Mouse (Mus musculus): ENCODE measurements around the gene Hagh.
A peak's percentile ranks its signal among the peaks of the same experiment; 100 is the strongest.

Gene Hagh

DNA sequence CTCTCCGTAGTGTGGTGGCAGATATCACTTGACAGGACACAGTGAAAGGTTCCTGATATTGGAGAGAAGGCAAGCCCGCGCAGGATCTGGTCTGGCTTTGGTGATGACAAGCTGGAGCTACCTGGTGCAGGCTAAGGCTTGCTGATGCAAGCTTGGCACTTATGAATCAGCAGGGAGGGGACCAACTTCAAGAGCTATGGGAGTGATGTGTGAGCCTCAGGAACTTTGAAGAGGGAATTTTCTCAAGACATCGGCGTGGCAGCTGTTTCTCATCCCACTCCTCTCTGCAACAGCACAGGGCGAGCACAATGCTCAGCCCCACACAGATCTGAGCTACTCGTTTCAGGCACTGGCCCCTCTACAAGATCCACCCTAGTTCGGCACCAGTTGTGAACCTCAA lies at the start of gene Hagh:
Hagh (plus strand) TSS at position 302 of the 400 bp plus-strand sequence.
- DNase-seq (ENCODE audit: low read depth, low spot score), result no peak

DNA sequence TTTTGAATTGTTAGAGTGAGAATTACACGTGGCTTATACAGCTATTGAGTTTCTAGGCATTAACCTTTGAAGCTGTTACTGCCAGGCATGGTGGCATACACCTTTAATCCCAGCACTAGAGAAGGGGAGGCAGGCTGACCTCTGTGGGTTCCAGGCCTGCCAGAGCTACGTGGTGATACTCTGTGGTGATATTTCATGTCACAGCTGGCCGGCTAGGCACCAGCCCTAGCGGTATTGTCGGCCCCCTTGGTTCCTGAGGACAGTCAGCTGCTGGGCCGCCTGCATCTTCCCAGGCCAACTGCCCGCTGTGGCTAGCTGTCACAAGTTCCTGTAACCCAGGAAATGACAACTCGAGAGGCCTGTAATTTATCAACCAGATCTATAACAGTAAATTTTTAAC lies 47.8 kb upstream of the Hagh start:
- DNase-seq (ENCODE audit: low read depth, low spot score), result no peak

DNA sequence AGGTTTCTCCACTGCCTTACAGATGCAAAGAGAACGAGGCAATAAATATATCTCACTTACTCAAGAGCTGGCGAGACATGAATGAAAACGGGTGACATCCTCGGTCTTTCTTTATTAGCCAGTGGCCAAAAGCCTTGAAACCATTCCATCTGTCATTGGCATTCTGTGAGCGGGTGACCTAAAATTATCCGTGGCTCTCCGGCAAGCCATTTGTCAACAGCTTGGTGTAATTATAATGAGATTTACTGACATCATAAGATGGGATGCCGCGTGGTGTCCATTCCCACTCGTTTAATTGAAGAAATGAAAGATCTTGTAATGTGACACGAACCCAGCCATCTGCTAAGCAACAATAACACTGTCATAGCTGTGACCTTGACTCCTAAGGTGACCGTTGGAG lies 45.2 kb upstream of the Hagh start:
- no peak for DNase-seq (ENCODE audit: low read depth, low spot score)

DNA sequence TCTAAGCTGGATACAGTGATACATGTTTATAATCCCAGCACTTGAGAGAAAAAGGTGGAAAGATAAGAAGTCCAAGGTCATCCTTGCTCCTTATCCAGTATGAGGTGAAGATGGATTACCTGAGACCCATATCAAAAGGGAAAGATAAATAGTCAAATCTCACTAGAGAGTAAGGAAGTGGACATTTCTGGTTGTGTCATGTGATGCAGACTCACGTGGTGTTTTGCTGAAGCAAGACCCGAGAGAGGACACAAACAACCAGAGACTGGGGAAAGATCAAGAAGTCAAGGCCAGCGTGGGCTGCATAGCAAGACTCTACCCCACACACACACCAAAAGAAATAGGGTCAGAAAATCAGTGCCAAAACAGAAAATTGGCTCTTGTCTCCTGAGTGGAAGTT lies 43.0 kb upstream of the Hagh start:
- DNase-seq (ENCODE audit: low read depth, low spot score), result no peak

DNA sequence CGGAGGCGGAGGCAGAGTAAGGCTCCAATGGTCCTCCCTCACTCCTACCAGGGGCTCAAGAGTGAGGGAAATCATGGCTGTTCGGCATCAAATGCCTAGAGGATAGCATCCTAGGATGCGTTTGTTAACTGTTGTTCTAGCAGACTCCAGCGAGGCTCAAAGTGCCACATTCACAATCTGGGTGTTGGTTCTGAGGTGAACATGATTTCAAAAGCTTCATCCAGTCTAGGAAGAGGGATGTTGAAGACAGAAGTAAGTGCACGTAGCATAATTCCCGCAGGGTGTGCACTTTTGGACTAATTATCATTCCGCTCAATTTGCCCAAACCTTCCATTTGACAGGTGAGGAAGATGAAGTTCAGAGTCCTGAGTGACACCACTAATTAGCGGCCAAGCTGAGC lies 41.7 kb upstream of the Hagh start:
- no peak for DNase-seq (ENCODE audit: low read depth, low spot score)

DNA sequence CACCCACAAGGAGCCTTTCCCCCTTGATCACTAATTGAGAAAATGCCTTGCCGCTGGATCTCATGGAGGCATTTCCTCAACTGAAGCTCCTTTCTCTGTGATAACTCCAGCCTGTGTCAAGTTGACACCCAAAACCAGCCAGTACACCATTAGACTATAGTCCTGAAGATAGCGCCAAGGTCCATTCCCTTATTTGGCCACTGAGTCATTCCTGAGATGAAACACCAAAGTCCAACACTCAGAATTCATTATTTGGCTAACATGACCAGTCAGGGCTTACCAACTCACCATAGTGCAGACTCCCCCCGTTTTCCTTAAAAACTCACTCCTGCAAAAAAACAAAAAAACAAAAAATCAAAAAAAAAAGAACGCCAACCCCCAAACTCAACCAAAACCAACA lies 40.5 kb upstream of the Hagh start:
- DNase-seq (ENCODE audit: low read depth, low spot score), result no peak

DNA sequence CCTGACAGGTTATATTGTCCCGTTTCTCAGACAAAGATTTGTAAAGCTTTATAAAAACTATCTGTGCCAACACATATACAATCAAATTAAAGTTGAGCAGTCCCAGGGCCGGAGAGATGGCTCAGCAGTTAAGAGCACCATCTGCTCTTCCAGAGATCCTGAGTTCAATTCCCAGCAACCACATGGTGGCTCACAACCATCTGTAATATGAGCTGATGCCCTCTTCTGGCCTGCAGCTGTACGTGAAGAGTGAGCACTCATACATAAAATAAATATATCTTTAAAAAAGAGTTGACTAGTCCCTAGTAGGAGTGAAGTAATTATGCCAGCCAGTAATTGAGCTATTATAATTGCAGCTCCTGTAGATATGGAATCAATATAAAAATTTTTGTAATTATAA lies 39.4 kb upstream of the Hagh start:
- DNase-seq (ENCODE audit: low read depth, low spot score), result no peak

DNA sequence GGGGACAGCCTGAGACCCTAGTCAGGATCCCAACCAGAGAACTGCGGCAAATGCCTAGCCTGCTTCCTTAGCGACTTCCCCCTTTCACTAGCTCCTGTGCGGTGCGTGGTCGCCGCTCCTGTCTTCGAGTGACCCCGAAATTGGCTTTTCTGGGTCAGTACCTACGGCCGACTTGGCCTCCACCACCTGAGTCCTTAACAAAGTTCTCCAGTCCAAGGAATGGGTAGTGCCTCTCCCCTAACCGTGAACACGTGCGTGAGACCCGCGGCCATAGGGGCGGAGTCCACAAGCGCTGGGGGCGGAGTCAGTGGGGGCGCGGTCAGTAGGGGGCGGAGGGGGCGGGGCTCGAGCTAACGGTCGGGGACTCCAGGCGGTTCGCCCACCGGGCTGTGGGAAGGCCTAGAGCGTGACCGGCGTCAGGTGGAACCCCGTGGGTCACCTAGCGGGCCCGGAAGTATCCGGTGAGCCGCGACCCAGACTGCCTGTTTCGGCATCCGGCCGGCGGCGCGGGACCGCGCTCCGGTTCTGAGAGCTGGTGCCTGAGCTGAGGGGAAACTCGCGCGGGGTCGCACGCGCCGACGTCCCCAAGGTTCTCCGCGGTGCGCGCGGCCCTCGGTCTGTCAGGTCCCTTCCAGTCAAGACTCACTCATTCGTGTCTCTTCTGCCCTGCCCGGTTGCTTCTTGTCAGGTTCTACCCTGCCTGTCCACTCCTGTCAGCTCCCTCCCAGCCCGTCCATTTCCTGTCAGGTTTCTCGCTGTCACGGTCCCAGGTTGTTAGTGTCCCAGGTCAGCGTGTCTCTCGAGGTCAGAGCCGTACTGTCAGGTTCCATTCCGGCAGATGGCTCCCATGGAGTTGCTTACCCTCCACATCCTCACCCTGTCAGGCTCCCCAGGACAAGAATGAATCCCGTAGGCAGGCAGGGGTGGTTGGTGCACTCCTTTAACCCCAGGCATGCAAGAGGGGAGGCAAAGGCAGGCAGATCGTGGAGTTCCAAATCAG lies 35.7 kb upstream of the Hagh start, which contains the start of gene Meiob:
Meiob (plus strand) TSS at position 338 of the 1,000 bp plus-strand sequence.
- DNase-seq (ENCODE audit: low read depth, low spot score), result peak; percentile 62

DNA sequence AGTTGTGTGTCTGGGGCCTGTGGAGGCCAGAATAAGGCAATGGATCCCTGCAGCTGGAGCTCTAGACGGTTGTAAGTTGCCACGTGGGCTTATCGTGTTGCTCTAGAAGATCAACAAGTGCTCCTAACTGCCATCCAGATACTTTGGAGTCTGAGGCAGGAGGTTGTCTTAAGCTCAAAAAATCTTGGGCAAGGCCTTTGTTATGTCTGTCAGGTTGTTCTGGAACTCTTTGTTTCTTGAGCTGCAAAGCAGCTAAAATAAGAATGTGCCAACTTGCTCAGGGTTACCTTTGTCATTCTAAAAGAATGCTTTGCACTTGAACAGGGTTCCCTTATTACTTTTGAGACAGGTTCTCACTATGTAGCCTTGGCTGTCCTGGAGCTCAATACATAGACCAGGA lies 28.7 kb upstream of the Hagh start:
- DNase-seq (ENCODE audit: low read depth, low spot score), result no peak

DNA sequence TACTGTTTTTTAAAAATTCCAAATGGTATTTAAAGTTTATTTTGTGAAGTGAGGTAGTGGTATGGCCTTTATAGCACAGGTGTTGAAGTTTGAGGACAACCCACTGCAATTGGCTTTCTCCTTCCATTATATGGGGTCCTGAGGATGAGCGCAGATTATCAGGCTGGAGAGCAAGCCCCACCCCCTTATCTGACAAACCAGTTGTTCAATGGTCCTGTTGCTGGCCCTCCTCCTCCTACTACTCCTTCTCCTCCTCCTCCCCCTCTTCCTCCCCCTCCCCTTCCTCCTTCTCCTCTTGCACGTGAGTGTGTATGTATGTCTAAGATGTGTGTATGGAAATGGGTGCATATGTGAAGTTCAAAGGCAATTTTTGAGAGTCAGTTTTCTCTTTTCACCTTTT lies 27.7 kb upstream of the Hagh start:
- no peak for DNase-seq (ENCODE audit: low read depth, low spot score)

DNA sequence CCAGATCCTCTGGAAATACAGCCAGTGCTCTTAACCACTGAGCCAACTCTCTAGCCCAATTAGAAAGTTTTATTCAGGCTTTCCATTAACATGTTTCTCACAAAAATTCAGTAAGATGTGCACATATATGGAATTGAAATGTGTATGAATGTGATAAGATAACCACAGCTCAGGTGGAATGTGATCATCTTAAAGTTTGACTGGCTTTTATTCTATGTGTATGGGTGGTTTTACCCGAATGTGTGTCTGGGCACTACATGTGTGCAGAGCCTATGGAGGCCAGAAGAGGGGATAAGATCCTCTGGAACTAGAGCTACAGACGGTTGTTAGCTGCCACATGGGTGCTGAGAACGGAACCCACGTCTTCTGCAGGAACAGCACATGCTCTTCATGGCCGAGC lies 24.7 kb upstream of the Hagh start:
- DNase-seq (ENCODE audit: low read depth, low spot score), result no peak

DNA sequence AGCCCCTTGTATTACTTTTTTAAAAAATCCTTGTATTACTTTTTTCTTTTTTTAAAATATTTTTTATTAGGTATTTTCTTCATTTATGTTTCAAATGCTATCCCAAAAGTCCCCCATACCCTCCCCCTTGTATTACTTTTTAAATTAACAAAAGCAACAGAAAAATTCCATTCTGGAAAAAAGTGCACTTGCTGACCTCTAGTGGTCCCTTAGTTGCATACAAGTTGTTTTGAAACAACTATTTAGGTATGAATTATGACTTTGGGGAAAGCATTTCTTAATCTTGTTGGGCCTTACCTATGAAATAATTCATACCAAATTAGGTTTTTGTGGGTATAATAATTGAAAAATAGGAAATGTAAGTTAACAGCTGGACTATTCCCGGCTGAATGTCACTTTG lies 22.4 kb upstream of the Hagh start:
- no peak for DNase-seq (ENCODE audit: low read depth, low spot score)

DNA sequence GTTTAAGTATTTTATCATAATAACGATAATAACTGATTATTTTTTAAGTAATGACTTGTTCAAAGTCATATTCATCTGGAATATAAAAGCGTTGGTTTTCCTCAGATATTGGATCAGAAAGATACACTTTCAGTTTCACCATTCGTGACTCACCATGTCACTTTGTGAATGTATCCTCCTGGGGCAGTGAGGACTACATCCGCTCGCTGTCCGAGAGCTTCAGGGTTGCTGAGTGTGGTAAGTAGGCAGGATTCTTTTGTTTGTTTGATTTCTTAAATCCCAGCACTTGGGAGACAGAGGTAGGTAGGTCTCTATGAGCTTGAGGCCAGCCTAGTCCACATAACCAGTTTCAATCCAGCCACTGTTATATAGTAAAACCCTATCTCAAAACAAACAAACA lies 21.8 kb upstream of the Hagh start:
- DNase-seq (ENCODE audit: low read depth, low spot score), result no peak

DNA sequence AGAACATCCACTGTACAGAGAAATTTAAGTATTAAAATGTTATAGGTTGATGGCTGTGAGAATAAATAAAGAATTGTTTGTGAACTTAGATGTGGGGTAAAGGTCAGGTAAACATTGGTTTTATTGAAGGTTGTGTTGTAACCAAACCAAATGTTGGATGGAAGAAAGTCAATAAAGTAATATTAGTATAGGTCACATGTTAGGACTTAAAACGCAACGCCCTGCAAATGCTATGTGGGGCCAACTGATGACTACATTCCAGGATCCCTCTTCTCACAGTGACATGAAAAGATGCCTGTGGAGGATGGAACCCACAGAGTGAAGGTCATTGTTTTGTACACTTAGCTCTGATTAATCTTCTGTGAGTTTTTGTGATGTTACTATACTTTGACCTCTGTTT lies 20.5 kb upstream of the Hagh start:
- no peak for DNase-seq (ENCODE audit: low read depth, low spot score)

DNA sequence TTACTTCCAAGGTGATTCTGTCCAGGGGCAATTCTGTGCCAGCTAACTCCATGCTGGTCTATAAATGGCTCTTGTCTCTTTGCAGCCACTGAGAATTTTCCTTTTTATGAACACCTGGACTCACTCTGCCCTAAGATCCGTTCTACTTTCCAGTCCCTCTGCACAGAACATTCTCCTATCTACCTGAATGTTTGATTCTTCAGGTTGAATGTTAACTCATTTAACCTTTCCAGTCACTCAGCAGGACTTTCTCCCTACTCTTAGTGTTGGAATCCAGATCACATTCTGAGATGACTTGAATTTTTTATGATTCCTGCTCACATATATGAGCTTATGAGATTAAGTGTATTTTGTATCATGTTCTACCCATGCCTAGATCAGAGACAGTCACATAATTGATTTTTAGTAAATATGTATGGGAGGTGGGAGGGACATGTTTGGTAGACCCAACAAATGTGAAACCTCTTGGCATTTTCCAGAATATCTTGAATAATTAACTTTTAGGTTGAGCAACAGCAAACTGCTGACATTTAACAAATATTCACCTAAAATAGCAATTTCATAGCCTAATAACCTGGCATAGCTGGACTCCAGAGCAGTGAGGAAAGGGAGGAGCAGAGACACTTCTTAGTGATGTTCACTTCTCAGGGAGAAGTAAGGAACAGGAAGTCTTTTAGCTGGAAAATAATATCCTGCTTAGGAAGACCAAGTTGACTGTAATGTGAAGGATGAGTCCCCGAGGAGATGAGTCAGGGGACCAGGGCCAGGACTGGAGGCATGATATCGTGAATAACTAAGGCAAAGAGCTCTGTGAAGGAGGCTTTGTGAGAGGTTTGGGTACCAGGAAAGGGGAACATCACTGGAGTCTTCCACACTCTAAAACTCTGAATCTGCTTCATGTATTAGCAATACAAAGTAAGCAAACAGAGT lies 18.3 kb upstream of the Hagh start:
- no peak for DNase-seq (ENCODE audit: low read depth, low spot score)

DNA sequence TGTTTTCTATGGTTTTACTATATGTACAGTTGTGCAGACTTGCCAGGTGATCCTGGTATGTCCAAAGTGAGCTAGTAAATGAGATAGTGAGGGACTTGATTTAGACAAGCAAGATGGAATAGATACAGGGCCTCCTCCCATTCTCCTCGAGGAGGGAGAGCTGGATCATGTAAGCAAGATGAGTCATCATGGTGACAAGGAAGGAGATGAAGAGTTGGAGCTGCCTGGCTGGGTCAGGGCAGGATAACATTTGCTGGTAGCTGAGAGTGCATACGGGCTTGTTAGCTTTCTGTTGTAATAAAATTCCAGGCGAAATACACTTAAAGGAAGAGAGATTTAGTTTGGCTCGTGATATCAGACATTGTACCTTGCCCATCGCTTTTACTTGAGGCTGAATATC lies 398 bp downstream of the Hagh start:
- DNase-seq (ENCODE audit: low read depth, low spot score), result no peak

DNA sequence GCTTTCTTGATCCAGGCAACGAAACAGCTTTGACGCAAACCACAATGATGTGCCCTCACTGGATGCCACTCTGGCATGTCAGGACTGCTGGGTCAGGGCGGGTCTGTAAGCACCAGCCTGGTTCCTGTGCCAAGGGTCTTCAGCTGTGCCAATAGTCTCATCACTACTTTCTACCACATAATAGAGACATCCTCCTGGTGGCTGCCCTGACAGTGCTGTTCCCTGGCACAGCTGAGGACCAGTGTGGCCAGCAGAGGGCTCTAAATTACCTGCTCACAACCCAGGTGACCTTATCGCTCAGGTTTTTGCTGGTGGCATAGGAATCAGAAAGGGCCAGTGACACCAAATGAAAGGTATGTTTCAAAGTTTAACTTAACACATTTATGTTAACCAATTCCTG lies 1.2 kb downstream of the Hagh start:
- no peak for DNase-seq (ENCODE audit: low read depth, low spot score)

DNA sequence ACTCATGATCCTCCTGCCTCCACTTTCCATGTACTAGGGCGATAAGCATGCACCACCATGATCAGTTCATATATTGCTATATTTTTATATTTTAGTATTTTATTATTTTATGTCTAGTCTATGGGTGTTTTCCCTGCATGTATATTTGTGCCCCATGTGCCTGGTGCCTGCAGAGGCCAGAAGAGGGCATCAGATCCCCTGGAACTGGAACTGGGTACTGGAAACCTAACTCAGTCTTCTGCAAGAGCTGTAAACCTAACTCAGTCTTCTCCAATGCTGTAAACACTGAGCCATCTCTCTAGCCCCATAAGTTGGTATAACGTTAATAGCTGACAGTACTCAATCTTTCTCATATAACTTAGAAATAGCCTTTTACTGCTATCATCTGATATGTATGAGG lies 2.7 kb downstream of the Hagh start:
- DNase-seq (ENCODE audit: low read depth, low spot score), result no peak

DNA sequence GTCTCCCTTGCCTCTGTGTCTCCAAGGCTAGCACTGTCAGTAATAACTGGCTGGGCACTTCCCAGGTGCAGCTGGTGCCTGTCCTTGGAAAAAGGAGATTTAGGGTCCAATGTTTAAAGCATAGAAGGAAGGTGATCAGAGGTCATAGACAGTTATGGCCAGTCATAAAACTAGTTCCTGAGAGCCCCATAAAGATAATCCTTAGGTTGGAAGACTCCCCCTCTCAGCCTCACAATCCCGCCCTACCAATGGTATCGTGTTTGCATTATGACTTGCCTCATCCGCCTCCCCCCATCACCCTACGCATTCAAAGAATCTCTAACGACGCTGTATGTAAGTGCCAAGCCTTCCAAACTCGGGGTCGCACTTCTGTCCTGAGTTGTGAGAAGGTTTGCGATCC lies 4.6 kb downstream of the Hagh start:
- no peak for DNase-seq (ENCODE audit: low read depth, low spot score)

DNA sequence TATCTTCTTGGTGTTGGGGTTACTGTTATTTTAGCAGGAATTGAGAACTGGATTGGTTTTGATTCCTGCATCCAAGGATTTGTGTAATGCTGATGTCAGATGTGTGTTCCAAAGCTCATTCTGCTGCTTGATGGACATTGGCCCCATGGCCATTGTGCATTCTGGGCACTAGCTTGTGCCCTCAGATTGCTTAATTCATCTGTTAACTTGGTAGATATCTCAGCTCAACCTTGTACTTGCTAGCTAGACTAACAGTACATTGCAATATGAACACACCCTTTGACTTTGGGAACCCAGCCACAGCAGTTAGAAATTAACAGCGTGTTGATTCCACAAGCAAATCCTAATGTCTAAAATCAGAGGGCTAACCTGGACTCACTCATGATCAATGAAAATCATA lies 7.4 kb downstream of the Hagh start:
- DNase-seq (ENCODE audit: low read depth, low spot score), result no peak

DNA sequence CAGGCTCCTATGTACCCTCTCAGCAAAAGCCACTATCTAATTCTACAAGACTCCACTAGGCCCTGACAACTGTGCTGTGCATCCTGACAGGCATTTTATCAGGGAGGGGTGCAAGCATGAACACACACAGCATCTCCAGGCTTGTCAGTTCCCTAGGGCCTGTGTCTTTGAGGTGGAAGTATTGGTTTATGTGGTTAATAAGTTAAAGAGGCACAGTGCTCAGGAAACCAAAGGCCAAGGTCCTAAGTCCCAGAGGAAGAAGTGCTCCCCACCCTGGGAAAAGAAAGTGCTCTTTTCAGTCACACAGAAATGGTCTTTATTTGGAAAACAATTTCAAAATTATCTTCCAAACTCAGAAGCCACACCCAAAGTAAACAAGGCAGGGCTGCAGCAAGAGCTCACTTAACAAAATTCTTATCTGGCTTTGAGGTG lies 8.7 kb downstream of the Hagh start:
- DNase-seq (ENCODE audit: low read depth, low spot score), result no peak

DNA sequence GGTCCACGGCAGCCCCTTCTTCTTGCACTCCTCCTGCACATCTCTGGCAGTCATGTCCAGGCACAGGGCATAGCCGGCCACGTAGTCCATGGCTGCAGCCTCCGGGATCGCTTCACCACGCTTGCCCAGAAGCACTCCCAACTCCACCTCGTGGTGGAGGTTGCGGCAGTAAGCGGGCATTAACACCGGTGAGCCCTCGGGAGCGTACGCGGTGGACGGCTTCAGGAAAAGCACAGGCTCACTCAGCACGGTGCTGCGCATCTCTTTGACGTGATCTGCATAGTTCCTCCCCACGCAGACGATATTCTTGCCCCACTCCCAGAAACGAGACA lies 9.8 kb downstream of the Hagh start:
- no peak for DNase-seq (ENCODE audit: low read depth, low spot score)

Measured in WW6 (cell line).